Mouse (Mus musculus): ENCODE measurements at regions not wholly inside any gene's neighbourhood (a gene's known extent, or its start where the extent isn't known, plus 50 kb on each side); places are given as distances from the start of the nearest gene placed in this dataset.
"Not testable (repeated sequence)": the region's sequence is repeated elsewhere in the genome, so short reads cannot be mapped to it uniquely, and the experiment has no call there.

DNA sequence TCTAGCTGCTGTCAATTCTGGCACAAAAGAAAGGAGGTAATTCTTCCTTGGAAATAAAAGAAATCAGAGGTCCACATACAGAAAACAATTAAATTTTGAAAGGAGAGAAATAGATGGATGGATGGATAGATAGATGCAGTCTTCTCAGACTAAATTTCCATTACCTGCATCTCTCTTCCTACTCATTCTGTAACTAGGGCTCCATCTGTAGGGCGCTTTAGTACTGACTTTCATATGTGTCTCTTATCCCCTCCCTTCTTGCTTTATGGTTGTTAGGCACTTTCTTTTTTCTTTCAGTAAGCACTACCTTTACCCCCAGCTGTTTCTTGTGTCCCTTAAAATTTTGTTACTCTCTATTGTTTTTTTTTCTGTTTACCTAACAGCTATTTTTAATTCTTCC lies 72.9 kb upstream of the Olfr1324 start:
- WGBS, result 25% methylated on average over 1 of the region's 1 CpGs
- no peaks in the 10 kb centered on the region for H3K4me1 ChIP-seq (ENCODE audit: control insufficient read depth in 2 of 2, insufficient read depth in 2 of 2, low read length in 2 of 2)
- no peak overlapping the region for H3K4me2 ChIP-seq (ENCODE audit: low read length)
- no peaks in the 10 kb centered on the region for H3K27me3 ChIP-seq (ENCODE audit: control insufficient read depth, insufficient read depth, low read length)
- no peak for ATAC-seq (ENCODE audit: insufficient number of reproducible peaks, insufficient read depth, low FRiP score, low read depth)
- H3K36me3 ChIP-seq (ENCODE audit: control insufficient read depth, insufficient read depth, low read length), result no peaks in the 10 kb centered on the region
- H3K4me3 ChIP-seq (ENCODE audit: control insufficient read depth in 1 of 2, insufficient read depth in 1 of 2, low read depth in 1 of 2, low read length in 2 of 2), result no peak overlapping the region
- no peaks in the 10 kb centered on the region for H3K9me3 ChIP-seq (ENCODE audit: control insufficient read depth, low read length)
- H3K9ac ChIP-seq (ENCODE audit: low read length), result no peak overlapping the region
- H3K27ac ChIP-seq (replicated peaks in 1 of 2; ENCODE audit: control insufficient read depth in 1 of 2, insufficient read depth in 1 of 2, low read depth in 2 of 2, low read length in 2 of 2), result no peak overlapping the region

DNA sequence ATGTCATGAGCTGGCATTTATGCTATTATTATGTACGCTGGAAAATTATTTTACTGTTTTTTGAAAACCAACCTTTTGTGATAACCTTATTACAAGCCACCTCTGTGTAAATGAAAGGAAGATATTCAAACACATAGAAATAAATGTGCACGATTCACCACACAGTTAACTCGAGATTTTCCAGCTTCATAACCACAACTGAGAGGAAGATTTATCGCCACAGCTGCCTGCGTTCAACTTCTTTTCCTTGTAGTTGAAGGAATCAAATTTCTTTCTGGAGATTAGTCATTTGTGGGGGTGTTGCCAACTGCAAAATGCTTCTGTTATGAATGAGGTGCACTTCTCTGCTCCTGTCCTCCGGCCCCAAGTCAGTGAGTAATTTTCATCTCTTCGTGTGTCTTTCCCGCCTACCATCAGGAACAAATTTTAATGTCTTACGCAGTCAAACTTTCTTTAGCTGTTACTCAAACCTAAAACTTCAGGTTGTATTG lies 62.2 kb upstream of the Olfr1324 start:
- not testable (repeated sequence) for H3K4me1 ChIP-seq (ENCODE audit: control insufficient read depth in 2 of 2, insufficient read depth in 2 of 2, low read length in 2 of 2); H3K4me3 ChIP-seq (ENCODE audit: control insufficient read depth in 1 of 2, insufficient read depth in 1 of 2, low read depth in 1 of 2, low read length in 2 of 2); H3K27ac ChIP-seq (replicated peaks in 1 of 2; ENCODE audit: control insufficient read depth in 1 of 2, insufficient read depth in 1 of 2, low read depth in 2 of 2, low read length in 2 of 2); H3K4me2 ChIP-seq (ENCODE audit: low read length); H3K9ac ChIP-seq (ENCODE audit: low read length); H3K27me3 ChIP-seq (ENCODE audit: control insufficient read depth, insufficient read depth, low read length); ATAC-seq (ENCODE audit: insufficient number of reproducible peaks, insufficient read depth, low FRiP score, low read depth); H3K36me3 ChIP-seq (ENCODE audit: control insufficient read depth, insufficient read depth, low read length); H3K9me3 ChIP-seq (ENCODE audit: control insufficient read depth, low read length)
- 73% methylated on average over 9 of the region's 9 CpGs for WGBS

Measured in heart, embryonic 14.5 days (tissue).